Mouse (Mus musculus) left cerebral cortex, adult 18-20 months (tissue): Measurements from ENCODE around the gene Scd4. TPM values are rescaled to one million over a fixed set of nuclear protein-coding genes. Genes with fewer than 3 reads are reported as not detected.
A peak's percentile ranks its signal among the peaks of the same experiment; 100 is the strongest.

Source experiments
- DNase-seq, 2 experiments: peaks; one replicate each; pipeline ENCODE4 v3.0.0; 2021 to 2022; ENCODE audit warnings: low spot score in 2 of 2, mixed read lengths in 1 of 2
- long read RNA-seq, 2 experiments: library from polyadenylated mRNA; stranded (forward); transcript quantifications; one replicate each; pipeline ENCODE4 v2.0.0; 2021
- total RNA-seq, 2 experiments: library from RNA; stranded (reverse); gene quantifications; 2 replicates each; pipeline ENCODE4 v1.2.3; 2021

The Scd4 gene
- total RNA-seq, result 1 to 10 TPM; 2.2 to 2.7 TPM
- long read RNA-seq, experiment 1, result 0 reads
- long read RNA-seq, experiment 2, result 0 reads

GRCm38 (mm10) chr19:44332833-44333623 is at the start of gene Scd4:
Gene Scd4 (plus strand): TSS chr19:44333092.
- peak; percentile 67 to 74 for DNase-seq

- DNase-seq, result no peak
Measured at GRCm38 (mm10) chr19:44283157-44284024, 49.5 kb upstream of the Scd4 start.

GRCm38 (mm10) chr19:44284025-44284695 is 48.7 kb upstream of the Scd4 start:
- peak; percentile 85 to 93 for DNase-seq

- no peak for DNase-seq
Measured at GRCm38 (mm10) chr19:44284723-44285122, 48.2 kb upstream of the Scd4 start.

GRCm38 (mm10) chr19:44285554-44285953 is 47.3 kb upstream of the Scd4 start:
- no peak for DNase-seq

GRCm38 (mm10) chr19:44286109-44286508 is 46.8 kb upstream of the Scd4 start:
- no peak for DNase-seq

GRCm38 (mm10) chr19:44287415-44288110 is 45.3 kb upstream of the Scd4 start:
- DNase-seq, result no peak

GRCm38 (mm10) chr19:44292083-44292482 is 40.8 kb upstream of the Scd4 start:
- DNase-seq, result no peak

GRCm38 (mm10) chr19:44292483-44292882 is 40.4 kb upstream of the Scd4 start:
- DNase-seq, result no peak

- DNase-seq, result no peak
Measured at GRCm38 (mm10) chr19:44292941-44293768, 39.7 kb upstream of the Scd4 start, which contains the start of gene Scd2. Gene Scd2 (plus strand): TSS chr19:44293674.

GRCm38 (mm10) chr19:44293769-44294551 is 38.9 kb upstream of the Scd4 start:
- DNase-seq, result peak; percentile 90 to 94

- peak; percentile 90 to 94 for DNase-seq
Measured at GRCm38 (mm10) chr19:44294588-44295041, 38.3 kb upstream of the Scd4 start.

- DNase-seq, result no peak
Measured at GRCm38 (mm10) chr19:44295251-44295650, 37.6 kb upstream of the Scd4 start.

- DNase-seq, result peak; percentile 88 to 93
Measured at GRCm38 (mm10) chr19:44295741-44296140, 37.2 kb upstream of the Scd4 start.

- DNase-seq, result no peak
Measured at GRCm38 (mm10) chr19:44296186-44296585, 36.7 kb upstream of the Scd4 start.

- DNase-seq, result no peak
Measured at GRCm38 (mm10) chr19:44297068-44297760, 35.7 kb upstream of the Scd4 start.

GRCm38 (mm10) chr19:44297862-44298261 is 35.0 kb upstream of the Scd4 start:
- DNase-seq, result no peak

GRCm38 (mm10) chr19:44299078-44299477 is 33.8 kb upstream of the Scd4 start:
- DNase-seq, result no peak
